Mouse (Mus musculus): ENCODE measurements around the gene Gm44965. TPM values are rescaled to one million over a fixed set of nuclear protein-coding genes. Genes with fewer than 3 reads are reported as not detected.
A peak's percentile ranks its signal among the peaks of the same experiment; 100 is the strongest.

Gene Gm44965
- polyA plus RNA-seq, 1 experiment from 2014 or later: not detected

DNA sequence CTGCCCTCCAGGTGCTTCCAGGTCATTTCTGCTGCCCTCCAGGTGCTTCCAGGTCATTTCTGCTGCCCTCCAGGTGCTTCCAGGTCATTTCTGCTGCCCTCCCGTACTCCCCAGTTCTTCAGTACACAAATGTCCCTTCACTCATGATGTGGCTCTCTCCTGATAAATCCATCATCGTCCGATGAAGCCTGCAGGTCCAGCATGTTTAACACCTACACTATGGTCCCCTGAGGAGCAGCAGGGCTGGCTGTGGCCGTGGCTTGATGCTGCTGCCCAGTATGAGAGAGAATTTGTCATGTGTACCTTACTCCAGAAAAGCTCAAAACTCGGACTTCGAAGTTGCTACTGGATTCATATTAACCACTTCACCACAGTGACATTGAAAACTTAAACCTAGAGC, 47.6 kb downstream of the Gm44965 start:
- Histone ChIP-seq H3K36me3 (ENCODE audit: control insufficient read depth, insufficient read depth) (no peaks in the 10 kb centered on the region), H3K9ac (ENCODE audit: low read length) (no peak overlapping the region), H3K4me2 (ENCODE audit: low read depth, low read length) (no peak overlapping the region), H3K4me3 (ENCODE audit: low read length) (no peak overlapping the region), H3K4me1 (ENCODE audit: control insufficient read depth, insufficient read depth, low read length) (peaks cover 9% of the 10 kb centered on the region), H3K9me3 (replicated peaks; ENCODE audit: control insufficient read depth, low read length) (no peaks in the 10 kb centered on the region), H3K27ac (ENCODE audit: low read length) (no peak overlapping the region), H3K27me3 (ENCODE audit: control insufficient read depth, insufficient read depth, low read length) (no peaks in the 10 kb centered on the region)
- no peak for ATAC-seq (replicated peaks; ENCODE audit: extremely low read depth, insufficient read depth, low FRiP score)
- 65% methylated on average over 6 of the region's 6 CpGs for WGBS

DNA sequence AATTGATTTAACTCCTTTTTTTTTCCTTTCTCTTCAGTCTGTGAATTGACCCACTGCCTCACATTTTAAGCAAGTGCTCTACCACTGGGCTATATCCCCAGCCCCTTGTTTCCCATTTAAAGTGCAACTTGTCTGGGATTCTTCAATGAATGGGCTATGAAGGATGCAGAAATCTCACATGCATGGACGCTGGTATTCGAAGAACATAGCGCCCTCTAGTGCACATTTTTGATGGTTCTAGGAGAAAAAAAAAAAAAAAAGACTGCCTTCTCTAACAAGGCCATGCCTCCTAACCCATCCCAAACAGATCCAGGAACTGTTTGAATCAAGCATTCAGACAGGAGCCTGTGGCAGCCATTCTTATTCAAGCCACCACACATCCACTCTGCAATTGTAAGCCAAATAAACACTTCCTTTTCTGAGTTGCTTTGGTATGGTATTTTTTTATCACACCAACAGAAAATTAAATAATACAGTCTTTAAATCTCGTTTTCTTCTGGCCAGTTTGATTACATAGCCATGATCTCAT, 49.1 kb downstream of the Gm44965 start:
- Histone ChIP-seq H3K27ac (ENCODE audit: low read length) (no peak overlapping the region), H3K4me2 (ENCODE audit: low read depth, low read length) (no peak overlapping the region), H3K4me1 (ENCODE audit: control insufficient read depth, insufficient read depth, low read length) (no peaks in the 10 kb centered on the region), H3K9me3 (replicated peaks; ENCODE audit: control insufficient read depth, low read length) (no peaks in the 10 kb centered on the region), H3K4me3 (ENCODE audit: low read length) (no peak overlapping the region), H3K36me3 (ENCODE audit: control insufficient read depth, insufficient read depth) (no peaks in the 10 kb centered on the region), H3K27me3 (ENCODE audit: control insufficient read depth, insufficient read depth, low read length) (no peaks in the 10 kb centered on the region), H3K9ac (ENCODE audit: low read length) (no peak overlapping the region)
- WGBS: 19% methylated on average over 4 of the region's 4 CpGs
- ATAC-seq (replicated peaks; ENCODE audit: extremely low read depth, insufficient read depth, low FRiP score): no peak

DNA sequence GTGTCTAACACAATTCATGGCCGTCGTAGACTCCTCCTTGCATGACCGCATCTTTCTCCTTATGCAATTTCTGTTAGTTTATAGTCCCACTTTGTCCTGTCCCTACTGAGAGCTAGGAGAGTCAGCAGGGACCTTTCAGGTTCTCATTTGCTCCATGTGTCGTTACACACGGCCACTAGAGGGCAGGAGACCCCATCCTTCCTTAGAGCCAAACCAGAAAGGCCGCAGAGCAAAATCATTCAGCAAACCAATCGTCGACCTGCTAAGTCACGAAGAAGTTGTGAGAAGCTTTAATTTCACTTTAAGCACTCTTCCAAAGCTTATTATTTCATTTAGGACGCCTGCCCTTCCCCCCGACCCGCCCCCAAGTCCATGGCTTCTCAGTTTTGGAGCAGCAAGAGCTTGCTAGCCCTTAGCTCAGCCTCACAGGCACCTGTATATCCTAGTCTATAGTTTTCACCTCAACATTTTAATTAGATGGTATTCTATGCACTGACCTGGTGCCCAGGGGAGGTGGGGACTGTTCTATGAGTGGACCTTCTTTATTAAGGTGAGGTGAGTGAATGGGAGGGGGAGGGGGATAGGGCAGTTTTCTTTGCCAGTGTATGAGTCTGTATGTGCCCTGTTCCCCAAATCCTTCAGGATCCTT, 52.0 kb downstream of the Gm44965 start:
- Histone ChIP-seq H3K4me3 (ENCODE audit: low read length) (no peak overlapping the region), H3K27ac (ENCODE audit: low read length) (no peak overlapping the region), H3K4me1 (ENCODE audit: control insufficient read depth, insufficient read depth, low read length) (no peaks in the 10 kb centered on the region), H3K9me3 (replicated peaks; ENCODE audit: control insufficient read depth, low read length) (no peaks in the 10 kb centered on the region), H3K4me2 (ENCODE audit: low read depth, low read length) (no peak overlapping the region), H3K27me3 (ENCODE audit: control insufficient read depth, insufficient read depth, low read length) (no peaks in the 10 kb centered on the region), H3K9ac (ENCODE audit: low read length) (0 out of 2 replicates have a peak overlapping the region, but pooled peaks have one; percentile 10), H3K36me3 (ENCODE audit: control insufficient read depth, insufficient read depth) (no peaks in the 10 kb centered on the region)
- ATAC-seq (replicated peaks; ENCODE audit: extremely low read depth, insufficient read depth, low FRiP score): no peak
- WGBS: 8% methylated on average over 12 of the region's 12 CpGs

DNA sequence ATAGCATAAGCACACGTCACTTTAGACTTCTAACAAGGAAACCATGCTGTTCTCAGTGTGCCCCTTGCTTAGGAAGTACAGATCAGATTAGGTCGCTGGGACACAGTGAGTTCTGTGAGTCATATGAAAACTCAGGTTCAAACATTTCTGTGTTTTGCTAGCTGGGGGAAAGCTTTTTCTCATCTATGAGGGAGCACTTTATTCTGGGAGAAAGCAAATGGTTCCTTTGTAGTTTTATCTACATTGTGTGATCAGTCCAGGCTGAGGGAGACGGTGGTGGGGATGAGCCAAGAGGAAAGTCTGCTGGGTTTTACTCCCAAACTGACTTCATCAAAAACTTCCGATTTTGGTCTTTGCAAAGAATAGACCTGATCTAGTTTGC, 52.6 kb downstream of the Gm44965 start:
- no peak for ATAC-seq (replicated peaks; ENCODE audit: extremely low read depth, insufficient read depth, low FRiP score)
- Histone ChIP-seq H3K27ac (ENCODE audit: low read length) (no peak overlapping the region), H3K4me1 (ENCODE audit: control insufficient read depth, insufficient read depth, low read length) (no peaks in the 10 kb centered on the region), H3K9me3 (replicated peaks; ENCODE audit: control insufficient read depth, low read length) (no peaks in the 10 kb centered on the region), H3K4me2 (ENCODE audit: low read depth, low read length) (no peak overlapping the region), H3K27me3 (ENCODE audit: control insufficient read depth, insufficient read depth, low read length) (no peaks in the 10 kb centered on the region), H3K4me3 (ENCODE audit: low read length) (no peak overlapping the region), H3K9ac (ENCODE audit: low read length) (no peak overlapping the region), H3K36me3 (ENCODE audit: control insufficient read depth, insufficient read depth) (no peaks in the 10 kb centered on the region)
- WGBS: 67% methylated on average over 4 of the region's 4 CpGs

DNA sequence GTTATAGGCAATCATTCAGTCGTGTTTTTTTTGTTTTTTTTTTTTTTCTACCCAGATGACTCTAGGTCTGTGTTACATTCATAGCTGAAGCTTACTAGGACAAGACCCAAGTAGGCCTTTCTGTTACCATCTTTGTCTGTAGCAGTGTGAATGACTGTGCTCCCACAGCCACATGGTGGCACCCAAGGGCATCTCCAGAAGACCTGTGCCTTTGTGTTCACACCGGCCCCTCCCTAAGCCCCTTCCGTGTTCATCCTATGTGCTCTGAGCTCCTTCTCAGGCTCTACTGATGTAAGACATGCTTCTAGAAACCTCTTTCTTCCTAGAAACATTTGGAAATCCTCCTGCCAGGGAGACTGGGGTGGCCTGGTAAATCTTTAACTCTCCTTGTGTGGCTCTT, 53.3 kb downstream of the Gm44965 start, which contains the start of gene Gimap8:
Gene Gimap8 (plus strand): TSS at position 240 of the 400 bp plus-strand sequence.
- Histone ChIP-seq H3K4me3 (ENCODE audit: low read length) (0 out of 2 replicates have a peak within 1 kb of the TSS, but pooled peaks have one; percentile 5), H3K9me3 (replicated peaks; ENCODE audit: control insufficient read depth, low read length) (no peaks in the 10 kb centered on the region), H3K27me3 (ENCODE audit: control insufficient read depth, insufficient read depth, low read length) (no peaks in the 10 kb centered on the region), H3K27ac (ENCODE audit: low read length) (no peak within 1 kb of the TSS), H3K4me1 (ENCODE audit: control insufficient read depth, insufficient read depth, low read length) (no peaks in the 10 kb centered on the region), H3K9ac (ENCODE audit: low read length) (no peak within 1 kb of the TSS), H3K4me2 (ENCODE audit: low read depth, low read length) (peak within 1 kb of the TSS; percentile 3; the same call in 1 of the 2 replicates), H3K36me3 (ENCODE audit: control insufficient read depth, insufficient read depth) (no peaks in the 10 kb centered on the region)
- WGBS: 30% methylated on average over 3 of the region's 3 CpGs
- ATAC-seq (replicated peaks; ENCODE audit: extremely low read depth, insufficient read depth, low FRiP score): peak; percentile 73

DNA sequence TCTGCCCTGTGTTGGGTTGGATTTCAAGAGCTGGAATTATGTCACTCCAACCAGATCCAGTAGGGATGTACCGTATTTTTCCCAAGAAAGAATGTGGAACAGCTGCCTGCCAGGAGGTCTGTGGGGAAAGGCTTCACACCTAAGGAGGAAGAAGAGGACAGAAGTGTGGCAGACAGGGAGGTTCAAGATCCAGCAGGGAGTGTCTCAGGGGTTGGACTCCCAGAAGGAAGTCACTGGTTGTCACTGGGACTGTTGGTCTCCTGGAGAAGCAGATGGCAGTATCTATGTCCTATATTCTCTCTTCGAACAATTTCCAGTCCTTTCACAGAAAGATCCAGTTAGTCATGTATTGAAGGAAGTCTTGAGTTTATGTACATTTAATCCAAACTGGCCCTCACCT, 53.9 kb downstream of the Gm44965 start:
- H3K4me1 ChIP-seq (ENCODE audit: control insufficient read depth, insufficient read depth, low read length): no peaks in the 10 kb centered on the region
- H3K27ac ChIP-seq (ENCODE audit: low read length): no peak overlapping the region
- no peaks in the 10 kb centered on the region for H3K36me3 ChIP-seq (ENCODE audit: control insufficient read depth, insufficient read depth)
- no peak overlapping the region for H3K9ac ChIP-seq (ENCODE audit: low read length)
- H3K9me3 ChIP-seq (replicated peaks; ENCODE audit: control insufficient read depth, low read length): no peaks in the 10 kb centered on the region
- 77% methylated on average over 2 of the region's 2 CpGs for WGBS
- 0 out of 2 replicates have a peak overlapping the region, but pooled peaks have one; percentile 5 for H3K4me3 ChIP-seq (ENCODE audit: low read length)
- H3K27me3 ChIP-seq (ENCODE audit: control insufficient read depth, insufficient read depth, low read length): no peaks in the 10 kb centered on the region
- ATAC-seq (replicated peaks; ENCODE audit: extremely low read depth, insufficient read depth, low FRiP score): no peak
- peak overlapping the region; percentile 3; the same call in 1 of the 2 replicates for H3K4me2 ChIP-seq (ENCODE audit: low read depth, low read length)

DNA sequence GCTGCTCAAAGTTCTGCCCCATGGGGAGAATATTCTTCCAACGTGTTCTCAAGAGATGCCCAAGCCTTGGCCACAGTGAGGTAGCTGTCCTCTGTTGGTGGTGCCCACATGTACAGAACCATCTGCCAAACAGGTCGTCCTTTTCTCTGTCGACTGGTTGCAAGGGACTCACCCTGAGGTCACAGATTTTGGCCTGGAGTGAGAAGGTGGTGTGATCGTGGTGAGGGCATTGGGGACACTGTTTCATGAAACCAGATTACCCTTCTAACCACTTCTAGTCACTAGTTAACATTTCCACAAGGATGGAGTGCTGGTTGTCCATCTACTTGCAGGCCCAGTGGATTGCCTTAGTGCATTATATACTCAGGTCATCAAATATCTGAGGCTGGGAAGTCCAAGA, 55.0 kb downstream of the Gm44965 start:
- H3K27me3 ChIP-seq (ENCODE audit: control insufficient read depth, insufficient read depth, low read length): no peaks in the 10 kb centered on the region
- 70% methylated on average over 4 of the region's 4 CpGs for WGBS
- H3K27ac ChIP-seq (ENCODE audit: low read length): no peak overlapping the region
- H3K9ac ChIP-seq (ENCODE audit: low read length): no peak overlapping the region
- ATAC-seq (replicated peaks; ENCODE audit: extremely low read depth, insufficient read depth, low FRiP score): no peak
- no peaks in the 10 kb centered on the region for H3K4me1 ChIP-seq (ENCODE audit: control insufficient read depth, insufficient read depth, low read length)
- no peak overlapping the region for H3K4me2 ChIP-seq (ENCODE audit: low read depth, low read length)
- no peaks in the 10 kb centered on the region for H3K9me3 ChIP-seq (replicated peaks; ENCODE audit: control insufficient read depth, low read length)
- no peak overlapping the region for H3K4me3 ChIP-seq (ENCODE audit: low read length)
- no peaks in the 10 kb centered on the region for H3K36me3 ChIP-seq (ENCODE audit: control insufficient read depth, insufficient read depth)

DNA sequence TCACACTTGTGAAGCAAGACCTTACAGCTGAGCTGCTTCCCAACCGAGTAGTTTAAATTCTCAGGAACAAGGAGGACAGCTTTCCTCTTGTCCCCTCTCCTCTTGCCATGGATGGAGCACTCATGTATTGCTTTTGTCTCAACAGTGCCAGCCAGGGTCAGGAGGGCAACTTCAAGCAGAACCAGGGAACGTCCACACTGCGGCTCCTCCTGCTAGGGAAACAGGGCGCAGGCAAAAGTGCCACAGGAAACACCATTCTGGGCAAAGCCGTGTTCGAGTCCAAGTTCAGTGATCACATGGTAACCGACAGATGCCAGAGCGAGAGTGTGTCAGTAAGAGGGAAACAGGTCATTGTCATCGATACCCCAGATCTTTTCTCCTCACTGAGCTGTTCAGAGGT, 56.3 kb downstream of the Gm44965 start:
- H3K36me3 ChIP-seq (ENCODE audit: control insufficient read depth, insufficient read depth): no peaks in the 10 kb centered on the region
- H3K4me3 ChIP-seq (ENCODE audit: low read length): no peak overlapping the region
- no peaks in the 10 kb centered on the region for H3K9me3 ChIP-seq (replicated peaks; ENCODE audit: control insufficient read depth, low read length)
- H3K4me1 ChIP-seq (ENCODE audit: control insufficient read depth, insufficient read depth, low read length): no peaks in the 10 kb centered on the region
- no peaks in the 10 kb centered on the region for H3K27me3 ChIP-seq (ENCODE audit: control insufficient read depth, insufficient read depth, low read length)
- no peak overlapping the region for H3K27ac ChIP-seq (ENCODE audit: low read length)
- no peak overlapping the region for H3K4me2 ChIP-seq (ENCODE audit: low read depth, low read length)
- 82% methylated on average over 9 of the region's 9 CpGs for WGBS
- ATAC-seq (replicated peaks; ENCODE audit: extremely low read depth, insufficient read depth, low FRiP score): no peak
- no peak overlapping the region for H3K9ac ChIP-seq (ENCODE audit: low read length)

DNA sequence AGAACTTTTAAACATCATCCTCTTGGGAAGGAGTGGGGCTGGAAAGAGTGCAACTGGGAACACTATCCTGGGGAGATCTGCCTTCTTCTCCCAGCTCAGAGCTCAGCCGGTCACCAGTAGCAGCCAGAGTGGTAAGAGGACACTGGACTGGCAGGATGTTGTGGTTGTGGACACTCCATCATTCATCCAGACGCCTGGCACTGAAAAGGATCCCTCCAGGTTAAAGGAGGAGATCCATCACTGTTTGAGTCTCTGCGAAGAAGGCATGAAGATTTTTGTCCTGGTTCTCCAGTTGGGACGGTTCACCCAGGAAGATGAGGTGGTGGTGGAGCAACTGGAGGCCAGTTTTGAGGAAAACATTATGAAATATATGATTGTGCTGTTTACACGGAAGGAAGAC, 65.0 kb downstream of the Gm44965 start:
- H3K36me3 ChIP-seq (ENCODE audit: control insufficient read depth, insufficient read depth): no peaks in the 10 kb centered on the region
- no peak for ATAC-seq (replicated peaks; ENCODE audit: extremely low read depth, insufficient read depth, low FRiP score)
- 66% methylated on average over 5 of the region's 5 CpGs for WGBS
- no peaks in the 10 kb centered on the region for H3K9me3 ChIP-seq (replicated peaks; ENCODE audit: control insufficient read depth, low read length)
- no peak overlapping the region for H3K9ac ChIP-seq (ENCODE audit: low read length)
- H3K4me1 ChIP-seq (ENCODE audit: control insufficient read depth, insufficient read depth, low read length): no peaks in the 10 kb centered on the region
- no peak overlapping the region for H3K4me2 ChIP-seq (ENCODE audit: low read depth, low read length)
- no peaks in the 10 kb centered on the region for H3K27me3 ChIP-seq (ENCODE audit: control insufficient read depth, insufficient read depth, low read length)
- no peak overlapping the region for H3K4me3 ChIP-seq (ENCODE audit: low read length)
- no peak overlapping the region for H3K27ac ChIP-seq (ENCODE audit: low read length)
